Mouse (Mus musculus) thymus, postnatal 36 days (tissue): Measurements from ENCODE around the gene Mthfsl.
"Not testable (repeated sequence)": the region's sequence is repeated elsewhere in the genome, so short reads cannot be mapped to it uniquely, and the experiment has no call there.

ENCODE experiments used
- DNase-seq, 2 experiments: peaks; one replicate each; pipeline ENCODE4 v3.0.0; 2022; ENCODE audit warnings: mixed read lengths in 2 of 2

Mthfsl gene

GRCm38 (mm10) chr9:88686719-88687118 lies 33.4 kb downstream of the Mthfsl start:
- not testable (repeated sequence) for DNase-seq

GRCm38 (mm10) chr9:88658341-88658740 lies 61.8 kb downstream of the Mthfsl start:
- DNase-seq: not testable (repeated sequence)

GRCm38 (mm10) chr9:88650742-88651141 lies 69.4 kb downstream of the Mthfsl start:
- DNase-seq: not testable (repeated sequence)
